Mouse (Mus musculus): ENCODE data around the gene Rbm10. TPM values are rescaled to one million over a fixed set of nuclear protein-coding genes. Genes with fewer than 3 reads are reported as not detected.

The Rbm10 gene
- polyA plus RNA-seq, 1 experiment from 2014 or later, result 80.8 TPM

Other genes starting within 250 kb of the Rbm10 start
- 9.5 and 10.1 TPM in 2 replicates for gene Jade3, start 191.8 kb upstream of the Rbm10 start, polyA plus RNA-seq (2016; fragmentation: Nextera tagmentation; extraction: Ambion mirVana)
- 0.14 and 0.65 TPM in 2 replicates for gene Rgn, start 67.7 kb upstream of the Rbm10 start, polyA plus RNA-seq (2016; fragmentation: Nextera tagmentation; extraction: Ambion mirVana)
- gene Ndufb11, start 116 bp downstream of the Rbm10 start, polyA plus RNA-seq (2016; fragmentation: Nextera tagmentation; extraction: Ambion mirVana), result 193 and 195 TPM in 2 replicates
- gene Uba1, start 40.8 kb downstream of the Rbm10 start, polyA plus RNA-seq (2016; fragmentation: Nextera tagmentation; extraction: Ambion mirVana), result 372 and 374 TPM in 2 replicates
- gene Cdk16, start 70.5 kb downstream of the Rbm10 start, polyA plus RNA-seq (2016; fragmentation: Nextera tagmentation; extraction: Ambion mirVana), result 136 and 150 TPM in 2 replicates
- 85.7 and 86.4 TPM in 2 replicates for gene Usp11, start 86.4 kb downstream of the Rbm10 start, polyA plus RNA-seq (2016; fragmentation: Nextera tagmentation; extraction: Ambion mirVana)
- gene Araf, start 180.3 kb downstream of the Rbm10 start, polyA plus RNA-seq (2016; fragmentation: Nextera tagmentation; extraction: Ambion mirVana), result 141 and 145 TPM in 2 replicates

All from midbrain, embryonic 12.5 days (tissue).